Mouse (Mus musculus) spleen, adult 2 months (tissue): ENCODE measurements around the gene Pxdc1. TPM values are rescaled to one million over a fixed set of nuclear protein-coding genes. Genes with fewer than 3 reads are reported as not detected.

Experiments used
- DNase-seq, 2 experiments: peaks; one replicate each; pipeline versions ENCODE4 v3.0.0 to v3.0.0-alpha.2; 2012 to 2021; ENCODE audit warnings: low spot score in 2 of 2, low read depth in 1 of 2
- H3K27ac ChIP-seq: fragments of 200-500 bp; 2 replicates; pipeline ENCODE4 v1.5.1; 2012; ENCODE audit warnings: low read length, inconsistent platforms; ENCODE audit not compliant: insufficient read depth
- H3K27me3 ChIP-seq: fragments of 200-500 bp; 2 replicates; pipeline ENCODE4 v1.6.1; 2012; ENCODE audit warnings: mild to moderate bottlenecking, moderate library complexity, low read length, inconsistent platforms; ENCODE audit not compliant: control insufficient read depth, insufficient read depth
- H3K36me3 ChIP-seq: fragments of 200-500 bp; 2 replicates; pipeline ENCODE4 v1.6.1; 2012; ENCODE audit warnings: mild to moderate bottlenecking, low read length, inconsistent platforms; ENCODE audit not compliant: control insufficient read depth, insufficient read depth
- H3K4me1 ChIP-seq: fragments of 200-500 bp; 2 replicates; pipeline ENCODE4 v1.6.1; 2011; ENCODE audit warnings: inconsistent platforms; ENCODE audit not compliant: control insufficient read depth, insufficient read depth, insufficient read length
- H3K4me3 ChIP-seq: fragments of 200-500 bp; 2 replicates; pipeline ENCODE4 v1.5.1; 2011; ENCODE audit warnings: mild to moderate bottlenecking, inconsistent platforms; ENCODE audit not compliant: insufficient read depth, insufficient read length; ENCODE audit errors: extremely low read depth
- CTCF ChIP-seq: fragments of 200-500 bp; IDR thresholded peaks from 2 replicates; pipeline ENCODE4 v1.5.1; 2011; ENCODE audit warnings: mild to moderate bottlenecking, inconsistent platforms; ENCODE audit not compliant: insufficient read depth, insufficient read length, insufficient replicate concordance; ENCODE audit errors: extremely low read depth
- POLR2A ChIP-seq: fragments of 200-500 bp; IDR thresholded peaks from 2 replicates; pipeline ENCODE4 v1.6.1; 2011; ENCODE audit warnings: low read depth, low read length, inconsistent platforms
- WGBS: fragments of 180-500 bp; shearing (Covaris S2); methylation state at CpG from one replicate; pipeline ENCODE4 v1.1.7; 2018; 5-methylcytosine and 5-hydroxymethylcytosine counted together
- polyA plus RNA-seq: library from polyadenylated mRNA; depleted of rRNA; stranded (reverse); fragments of >200 nt; gene quantifications from 2 replicates; pipeline ENCODE4 v1.2.3, GENCODE M21; 2012

The Pxdc1 gene
- polyA plus RNA-seq, 1 experiment, result 41.9 TPM

DNA sequence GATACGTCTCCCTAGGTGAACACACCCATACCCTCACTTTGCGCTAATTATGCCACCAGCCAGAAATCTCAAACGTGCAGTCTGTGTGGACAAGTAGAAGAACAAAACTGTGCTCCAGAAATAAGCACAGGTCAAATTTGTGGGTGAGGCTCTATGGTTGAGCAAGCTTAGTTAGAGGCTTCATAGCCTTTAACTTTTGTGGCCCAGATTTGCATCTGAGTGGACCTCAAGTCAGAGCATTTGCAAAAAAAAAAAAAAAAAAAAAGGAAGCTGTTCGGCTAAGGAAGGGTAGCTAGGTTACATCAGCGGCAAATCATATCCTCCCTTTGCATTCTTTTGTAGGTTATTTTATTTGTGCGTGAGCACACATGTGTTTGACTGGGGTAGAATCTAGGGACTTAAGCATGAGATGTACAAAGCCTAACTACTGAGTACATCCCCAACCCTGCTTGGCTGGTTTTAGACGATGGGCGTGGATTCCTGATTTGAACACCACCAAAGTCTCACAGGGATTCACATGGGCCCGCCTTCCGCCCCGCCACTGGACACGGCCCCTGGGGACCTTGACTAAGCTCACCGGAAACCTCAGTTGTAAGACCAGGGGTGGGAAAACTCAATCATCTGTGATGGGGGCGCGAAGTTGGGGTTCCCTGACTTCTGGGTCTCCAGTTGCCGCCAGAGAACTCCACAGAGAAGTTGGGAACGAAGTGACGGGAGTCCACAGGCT, 30.6 kb upstream of the Pxdc1 start:
- Histone ChIP-seq H3K27ac (peak overlapping the region; percentile 65), H3K36me3 (no peaks in the 10 kb centered on the region), H3K4me1 (peaks cover 24% of the 10 kb centered on the region; the same call in 1 of the 2 replicates), H3K27me3 (no peaks in the 10 kb centered on the region), H3K4me3 (peak overlapping the region; percentile 12; the same call in 1 of the 2 replicates)
- 46% methylated on average over 18 of the region's 18 CpGs for WGBS
- DNase-seq, result peak; percentile 62 to 70
- TF ChIP-seq CTCF, result no peak
- no peak for TF ChIP-seq POLR2A

DNA sequence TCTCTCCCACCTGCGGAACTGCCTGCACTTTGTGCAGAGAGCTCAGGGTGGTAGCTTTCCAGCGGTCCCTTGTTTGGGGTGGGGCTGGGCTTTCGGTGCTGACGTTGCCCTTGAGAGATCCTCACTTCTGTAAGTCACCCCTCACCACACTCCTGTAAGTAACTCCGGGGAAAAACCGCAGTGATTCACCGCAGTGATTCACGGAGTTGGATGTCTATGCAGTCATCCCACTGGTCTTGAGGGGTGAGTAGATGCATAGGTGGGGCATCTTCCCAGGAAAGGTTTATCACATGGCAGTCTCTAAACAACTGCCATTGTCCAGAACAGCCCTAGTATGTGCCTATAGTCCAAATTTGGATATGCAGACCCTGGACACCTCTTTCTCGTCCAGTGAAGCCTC, 30.0 kb upstream of the Pxdc1 start:
- 74% methylated on average over 9 of the region's 9 CpGs for WGBS
- TF ChIP-seq CTCF (no peak), POLR2A (no peak)
- Histone ChIP-seq H3K4me3 (no peak overlapping the region), H3K4me1 (peaks cover 24% of the 10 kb centered on the region; the same call in 1 of the 2 replicates), H3K36me3 (no peaks in the 10 kb centered on the region), H3K27me3 (no peaks in the 10 kb centered on the region), H3K27ac (peak overlapping the region; percentile 40)
- DNase-seq, result no peak

DNA sequence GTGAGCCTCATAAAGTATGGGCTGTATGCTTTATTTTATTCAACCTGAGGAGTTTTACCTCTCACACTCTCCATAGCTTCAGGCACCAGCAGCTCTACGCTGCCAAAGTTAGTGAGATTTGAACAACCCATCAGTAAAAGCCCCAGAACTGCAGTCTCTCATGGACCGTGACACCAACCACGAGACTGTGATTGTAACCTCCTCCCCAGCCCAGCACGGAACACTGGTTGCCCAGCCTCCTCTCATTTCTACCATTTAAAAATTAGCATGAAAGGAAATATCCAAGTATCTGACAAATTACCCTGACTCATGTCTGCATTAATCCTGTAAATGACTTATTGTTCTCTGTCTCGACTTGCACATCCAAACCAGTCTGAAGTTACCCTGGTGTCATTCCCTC, 23.2 kb upstream of the Pxdc1 start:
- WGBS, result 43% methylated on average over 5 of the region's 5 CpGs
- Histone ChIP-seq H3K27ac (no peak overlapping the region), H3K27me3 (no peaks in the 10 kb centered on the region), H3K4me1 (peaks cover 9% of the 10 kb centered on the region; the same call in 1 of the 2 replicates), H3K36me3 (no peaks in the 10 kb centered on the region), H3K4me3 (no peak overlapping the region)
- TF ChIP-seq CTCF, result no peak
- TF ChIP-seq POLR2A, result no peak
- peak in 1 of 2 experiments; percentile 54 for DNase-seq

DNA sequence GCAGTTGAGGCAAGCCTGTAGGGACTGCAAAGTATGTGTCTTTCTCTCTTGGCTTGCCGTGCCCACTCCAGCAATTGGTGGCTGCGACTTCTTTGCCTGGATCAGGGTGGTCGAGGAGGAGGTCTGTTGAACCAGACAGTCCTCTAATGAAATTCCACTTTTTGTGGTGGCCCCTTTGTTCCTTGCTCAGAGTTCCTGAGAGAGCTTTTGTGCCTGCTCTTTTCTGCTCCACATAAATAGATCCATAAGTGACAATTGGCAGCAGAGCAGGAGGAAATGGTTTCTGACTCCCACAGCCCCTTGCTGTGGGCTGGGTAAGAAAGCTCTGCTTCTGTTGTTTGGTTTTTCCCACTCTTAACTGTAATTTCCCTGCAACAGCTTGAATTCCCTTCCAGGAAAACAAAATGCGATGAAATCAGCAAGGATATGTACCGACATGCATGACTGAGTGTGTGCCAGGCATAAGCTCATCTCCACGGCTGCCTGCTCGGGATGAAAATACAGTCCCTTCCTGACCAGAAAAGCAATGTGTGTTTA, 22.6 kb upstream of the Pxdc1 start:
- Histone ChIP-seq H3K4me3 (no peak overlapping the region), H3K27me3 (no peaks in the 10 kb centered on the region), H3K36me3 (no peaks in the 10 kb centered on the region), H3K4me1 (peaks cover 9% of the 10 kb centered on the region; the same call in 1 of the 2 replicates), H3K27ac (peak overlapping the region; percentile 31; the same call in 1 of the 2 replicates)
- TF ChIP-seq POLR2A (no peak), CTCF (no peak)
- DNase-seq, result no peak
- WGBS, result 52% methylated on average over 7 of the region's 7 CpGs

DNA sequence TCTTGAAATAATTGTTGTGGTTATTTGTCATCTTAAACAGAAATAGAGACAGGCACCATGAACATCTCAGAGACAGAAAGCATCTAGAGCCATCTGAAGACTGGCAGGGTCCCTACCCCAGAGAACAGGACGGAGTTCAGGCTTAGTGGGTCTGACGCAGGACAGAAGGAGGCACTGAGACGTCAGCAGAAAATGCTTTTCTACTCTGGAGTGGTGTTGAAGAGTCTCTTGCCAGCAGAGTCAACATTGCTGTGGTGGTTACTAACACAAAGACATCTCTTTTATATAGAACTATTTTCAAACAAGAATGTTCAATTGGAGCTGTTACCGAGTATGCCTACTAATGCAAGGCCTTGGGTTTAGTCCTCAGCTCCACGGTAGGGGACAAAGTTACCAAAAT, 20.1 kb upstream of the Pxdc1 start:
- no peak for DNase-seq
- WGBS, result 92% methylated on average over 5 of the region's 5 CpGs

DNA sequence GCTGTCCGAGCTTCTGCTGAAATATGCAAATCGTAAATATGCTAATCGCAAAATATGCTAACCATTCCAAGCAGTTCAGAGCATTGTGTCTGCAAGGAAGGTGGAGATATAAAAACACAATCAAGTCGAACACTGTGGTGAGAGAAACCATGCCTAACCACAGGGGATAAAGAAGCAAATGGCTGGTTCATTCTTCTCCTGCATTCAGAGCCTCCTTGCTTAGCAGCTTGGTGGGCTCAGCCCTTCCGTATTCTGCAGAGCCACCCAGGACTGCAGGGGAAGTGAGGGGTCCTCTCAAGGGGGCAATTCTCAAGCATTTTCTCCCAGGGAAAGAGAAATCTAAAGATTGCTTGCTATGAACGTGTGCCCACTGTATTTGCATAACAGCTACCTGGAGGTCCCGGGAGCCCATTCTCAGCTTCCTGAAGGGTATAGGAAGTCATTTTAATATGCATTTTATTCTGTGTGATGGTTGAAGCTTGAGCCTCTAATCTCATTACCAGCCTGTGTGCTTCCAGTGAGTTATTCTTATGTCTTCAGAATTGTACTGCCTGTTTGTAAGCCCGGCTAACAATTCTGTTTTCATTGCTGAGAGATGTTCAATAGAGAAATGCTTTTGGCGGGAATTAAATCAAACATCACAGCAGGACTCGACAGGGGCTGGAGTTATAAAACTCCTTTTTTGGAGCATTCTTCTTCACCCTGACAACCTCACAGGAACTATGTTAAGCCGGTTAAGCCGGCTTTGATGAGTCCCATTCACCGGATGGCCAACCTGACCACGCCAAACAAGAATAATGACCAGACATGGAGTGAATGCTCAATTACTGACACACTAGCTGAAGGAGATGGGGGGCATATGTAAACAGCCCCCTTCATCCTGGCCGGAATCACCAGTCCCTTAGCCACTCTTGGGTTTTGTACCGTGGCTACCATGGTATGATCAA, 16.9 kb upstream of the Pxdc1 start:
- H3K4me3 ChIP-seq, result no peak overlapping the region; the same call in 1 of the 2 replicates
- WGBS, result 59% methylated on average over 16 of the region's 16 CpGs
- H3K27me3 ChIP-seq, result no peaks in the 10 kb centered on the region
- H3K4me1 ChIP-seq, result peaks cover 9% of the 10 kb centered on the region; the same call in 1 of the 2 replicates
- TF ChIP-seq POLR2A, result no peak
- TF ChIP-seq CTCF, result no peak
- no peak for DNase-seq
- no peaks in the 10 kb centered on the region for H3K36me3 ChIP-seq
- H3K27ac ChIP-seq, result peak overlapping the region; percentile 13; the same call in 1 of the 2 replicates

More for the DNA sequence above, 20.1 kb upstream of the Pxdc1 start:
- Histone ChIP-seq H3K4me1 (peaks cover 14% of the 10 kb centered on the region; the same call in 1 of the 2 replicates), H3K27me3 (no peaks in the 10 kb centered on the region), H3K27ac (no peak overlapping the region), H3K36me3 (no peaks in the 10 kb centered on the region), H3K4me3 (no peak overlapping the region)
- TF ChIP-seq POLR2A, result no peak
- TF ChIP-seq CTCF, result no peak
